Mouse (Mus musculus) midbrain, embryonic 13.5 days (tissue): ENCODE results near the gene Pik3r3. TPM values are rescaled to one million over a fixed set of nuclear protein-coding genes. Genes with fewer than 3 reads are reported as not detected.

Experiments used
- ATAC-seq: fragments of 200-750 bp; cut with Nextera tagmentation; 2 replicates; pipeline ENCODE4 v1.8.0; 2017; ENCODE audit warnings: mild to moderate bottlenecking, moderate TSS enrichment, moderate library complexity
- H3K27ac ChIP-seq: fragments of 300-500 bp; sonication (generic); 2 replicates; pipeline ENCODE4 v1.5.1; 2015; ENCODE audit warnings: inconsistent platforms, mild to moderate bottlenecking, moderate library complexity
- H3K27me3 ChIP-seq: fragments of 300-500 bp; sonication (generic); 2 replicates; pipeline ENCODE4 v1.6.1; 2015; ENCODE audit warnings: mild to moderate bottlenecking, inconsistent platforms
- H3K36me3 ChIP-seq: fragments of 300-500 bp; sonication (generic); 2 replicates; pipeline ENCODE4 v1.6.1; 2015; ENCODE audit warnings: mild to moderate bottlenecking, inconsistent platforms
- H3K4me1 ChIP-seq: fragments of 300-500 bp; sonication (generic); replicated peaks from 2 replicates; pipeline ENCODE4 v1.6.1; 2015; ENCODE audit warnings: inconsistent platforms
- H3K4me2 ChIP-seq: fragments of 300-500 bp; sonication (generic); replicated peaks from 2 replicates; pipeline ENCODE4 v1.6.1; 2015; ENCODE audit warnings: moderate library complexity, mild to moderate bottlenecking, inconsistent platforms
- H3K4me3 ChIP-seq: fragments of 300-500 bp; sonication (generic); replicated peaks from 2 replicates; pipeline ENCODE4 v1.5.1; 2015; ENCODE audit warnings: mild to moderate bottlenecking, inconsistent platforms
- H3K9ac ChIP-seq: fragments of 300-500 bp; sonication (generic); replicated peaks from 2 replicates; pipeline ENCODE4 v1.6.1; 2015; ENCODE audit warnings: mild to moderate bottlenecking, inconsistent platforms
- H3K9me3 ChIP-seq: fragments of 300-500 bp; sonication (generic); 2 replicates; pipeline ENCODE4 v1.6.1; 2016; ENCODE audit warnings: mild to moderate bottlenecking, inconsistent platforms
- WGBS: fragments of 180-500 bp; shearing (Covaris S2); methylation state at CpG from one replicate; pipeline ENCODE4 v1.1.7; 2015; 5-methylcytosine and 5-hydroxymethylcytosine counted together
- polyA plus RNA-seq: library from polyadenylated mRNA; unstranded; fragments of >200 nt; fragmentation: Nextera tagmentation; extraction: Ambion mirVana; gene quantifications from 2 replicates; pipeline ENCODE4 v1.2.1, GENCODE M21; 2015

Gene Pik3r3
- polyA plus RNA-seq = 111 TPM in 2 replicates

- H3K27me3 ChIP-seq = no peaks in the 10 kb centered on the region
- H3K4me2 ChIP-seq = peak within 1 kb of the TSS; percentile 59
- H3K4me1 ChIP-seq = peaks cover 16% of the 10 kb centered on the region
- peak; percentile 99 for ATAC-seq
- no peaks in the 10 kb centered on the region for H3K9me3 ChIP-seq
- H3K9ac ChIP-seq = peak within 1 kb of the TSS; percentile 91
- H3K27ac ChIP-seq = peak within 1 kb of the TSS; percentile 100
- under 1% methylated on average over 51 of the region's 53 CpGs for WGBS
- no peaks in the 10 kb centered on the region for H3K36me3 ChIP-seq
- H3K4me3 ChIP-seq = peak within 1 kb of the TSS; percentile 76
Observed at GRCm38 (mm10) chr4:116221140-116221851, at the start of gene Pik3r3. Gene Pik3r3 (plus strand): TSS chr4:116221618.

- Histone ChIP-seq H3K9me3 (no peaks in the 10 kb centered on the region), H3K9ac (no peak within 1 kb of the TSS), H3K4me3 (no peak within 1 kb of the TSS), H3K27me3 (no peaks in the 10 kb centered on the region), H3K36me3 (no peaks in the 10 kb centered on the region), H3K27ac (no peak within 1 kb of the TSS), H3K4me2 (no peak within 1 kb of the TSS), H3K4me1 (peaks cover 33% of the 10 kb centered on the region)
- ATAC-seq = no peak
- WGBS = 89% methylated on average over 6 of the region's 6 CpGs
Observed at GRCm38 (mm10) chr4:116173072-116173471, 48.3 kb upstream of the Pik3r3 start, which contains the start of the genes 1700042G07Rik and Gm49337. Gene 1700042G07Rik (plus strand): TSS chr4:116173372. Gene Gm49337 (plus strand): TSS chr4:116173384.

GRCm38 (mm10) chr4:116173752-116174151 is 47.7 kb upstream of the Pik3r3 start:
- Histone ChIP-seq H3K4me1 (peaks cover 33% of the 10 kb centered on the region), H3K27me3 (no peaks in the 10 kb centered on the region), H3K9ac (no peak overlapping the region), H3K36me3 (no peaks in the 10 kb centered on the region), H3K9me3 (no peaks in the 10 kb centered on the region), H3K27ac (no peak overlapping the region), H3K4me3 (no peak overlapping the region), H3K4me2 (no peak overlapping the region)
- no peak for ATAC-seq
- 94% methylated on average over 4 of the region's 4 CpGs for WGBS

GRCm38 (mm10) chr4:116174466-116175116 is 46.8 kb upstream of the Pik3r3 start:
- 42% methylated on average over 6 of the region's 6 CpGs for WGBS

DNA sequence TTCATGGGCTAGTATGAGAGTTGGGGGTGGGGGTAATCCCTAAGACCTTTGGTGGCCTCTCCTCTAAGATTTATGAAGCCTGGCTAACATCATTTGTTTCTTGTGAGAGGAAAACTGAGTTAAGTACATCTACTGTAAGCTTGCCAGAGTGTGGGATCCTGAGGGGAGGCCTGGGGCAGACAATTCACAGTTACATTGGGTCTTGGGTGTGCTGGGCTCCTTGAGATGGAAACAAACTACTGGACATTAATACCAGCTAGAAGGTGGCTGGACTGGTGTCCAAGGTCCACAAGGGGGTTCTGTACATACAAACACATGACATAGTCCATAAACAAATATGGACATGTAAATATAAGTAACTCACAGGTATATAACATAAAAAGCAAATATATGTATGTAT is 46.3 kb upstream of the Pik3r3 start:
- no peaks in the 10 kb centered on the region for H3K27me3 ChIP-seq
- H3K27ac ChIP-seq = no peak overlapping the region
- no peaks in the 10 kb centered on the region for H3K36me3 ChIP-seq
- H3K4me2 ChIP-seq = no peak overlapping the region
- H3K9me3 ChIP-seq = no peaks in the 10 kb centered on the region
- H3K9ac ChIP-seq = no peak overlapping the region
- H3K4me3 ChIP-seq = no peak overlapping the region
- H3K4me1 ChIP-seq = peaks cover 33% of the 10 kb centered on the region
- no peak for ATAC-seq

More at GRCm38 (mm10) chr4:116174466-116175116, 46.8 kb upstream of the Pik3r3 start:
- H3K4me2 ChIP-seq = no peak overlapping the region
- no peaks in the 10 kb centered on the region for H3K9me3 ChIP-seq
- H3K9ac ChIP-seq = no peak overlapping the region
- H3K27me3 ChIP-seq = no peaks in the 10 kb centered on the region
- ATAC-seq = no peak
- H3K36me3 ChIP-seq = no peaks in the 10 kb centered on the region
- peaks cover 33% of the 10 kb centered on the region for H3K4me1 ChIP-seq
- no peak overlapping the region for H3K4me3 ChIP-seq
- H3K27ac ChIP-seq = no peak overlapping the region

- no peak overlapping the region for H3K9ac ChIP-seq
- H3K4me3 ChIP-seq = no peak overlapping the region
- peaks cover 33% of the 10 kb centered on the region for H3K4me1 ChIP-seq
- no peak; the same call in 1 of the 2 replicates for ATAC-seq
- H3K27me3 ChIP-seq = no peaks in the 10 kb centered on the region
- 65% methylated on average over 7 of the region's 7 CpGs for WGBS
- H3K27ac ChIP-seq = peak overlapping the region; percentile 20
- no peaks in the 10 kb centered on the region for H3K9me3 ChIP-seq
- H3K4me2 ChIP-seq = no peak overlapping the region
- no peaks in the 10 kb centered on the region for H3K36me3 ChIP-seq
Observed at GRCm38 (mm10) chr4:116175711-116176542, 45.5 kb upstream of the Pik3r3 start.

DNA sequence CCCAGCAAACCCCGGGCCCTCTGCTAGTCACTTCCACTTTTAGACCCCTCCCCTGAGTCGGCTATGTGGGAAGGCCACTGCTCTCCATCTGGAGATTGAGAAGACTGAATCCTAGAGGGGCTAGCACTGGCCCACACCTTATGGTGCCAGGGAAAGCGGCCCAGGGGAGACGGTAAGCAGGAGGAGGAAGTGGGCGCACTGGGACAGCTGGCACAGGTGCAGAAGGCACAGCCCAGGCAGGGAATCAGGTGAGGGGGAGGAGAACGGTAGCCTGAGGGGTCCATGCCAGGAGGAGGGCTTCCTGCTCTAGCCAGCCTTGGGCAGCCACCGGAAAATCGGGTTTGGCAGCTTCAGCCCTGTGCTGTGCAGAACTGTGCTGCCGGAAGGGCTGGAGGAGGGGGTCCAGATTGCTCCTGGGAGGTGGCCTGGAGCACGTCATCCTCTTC is 44.9 kb upstream of the Pik3r3 start:
- no peaks in the 10 kb centered on the region for H3K27me3 ChIP-seq
- H3K36me3 ChIP-seq = no peaks in the 10 kb centered on the region
- 29% methylated on average over 10 of the region's 10 CpGs for WGBS
- peak; percentile 90 for ATAC-seq
- H3K9me3 ChIP-seq = no peaks in the 10 kb centered on the region
- no peak overlapping the region for H3K4me3 ChIP-seq
- H3K4me1 ChIP-seq = peaks cover 33% of the 10 kb centered on the region
- H3K4me2 ChIP-seq = peak overlapping the region; percentile 22
- peak overlapping the region; percentile 20 for H3K27ac ChIP-seq
- H3K9ac ChIP-seq = 0 out of 2 replicates have a peak overlapping the region, but pooled peaks have one; percentile 16

GRCm38 (mm10) chr4:116177140-116177539 is 44.3 kb upstream of the Pik3r3 start:
- Histone ChIP-seq H3K4me2 (peak overlapping the region; percentile 22), H3K9ac (peak overlapping the region; percentile 16; the same call in 1 of the 2 replicates), H3K4me3 (no peak overlapping the region), H3K27ac (no peak overlapping the region), H3K9me3 (no peaks in the 10 kb centered on the region), H3K36me3 (no peaks in the 10 kb centered on the region), H3K4me1 (peaks cover 33% of the 10 kb centered on the region), H3K27me3 (no peaks in the 10 kb centered on the region)
- no peak; the same call in 1 of the 2 replicates for ATAC-seq
- 30% methylated on average over 5 of the region's 5 CpGs for WGBS

GRCm38 (mm10) chr4:116182079-116182478 is 39.3 kb upstream of the Pik3r3 start:
- Histone ChIP-seq H3K27me3 (peaks cover 5% of the 10 kb centered on the region; the same call in 1 of the 2 replicates), H3K4me3 (no peak overlapping the region), H3K36me3 (no peaks in the 10 kb centered on the region), H3K27ac (no peak overlapping the region), H3K4me1 (peaks cover 13% of the 10 kb centered on the region), H3K9ac (no peak overlapping the region), H3K4me2 (no peak overlapping the region), H3K9me3 (no peaks in the 10 kb centered on the region)
- WGBS = 26% methylated on average over 3 of the region's 3 CpGs
- ATAC-seq = no peak

GRCm38 (mm10) chr4:116182745-116183144 is 38.7 kb upstream of the Pik3r3 start:
- peak overlapping the region; percentile 55 for H3K9ac ChIP-seq
- no peaks in the 10 kb centered on the region for H3K36me3 ChIP-seq
- peak overlapping the region; percentile 45 for H3K4me2 ChIP-seq
- H3K4me3 ChIP-seq = 0 out of 2 replicates have a peak overlapping the region, but pooled peaks have one; percentile 4
- no peak overlapping the region for H3K27ac ChIP-seq
- no peaks in the 10 kb centered on the region for H3K9me3 ChIP-seq
- no peak for ATAC-seq
- H3K4me1 ChIP-seq = peaks cover 9% of the 10 kb centered on the region; the same call in 1 of the 2 replicates
- peaks cover 5% of the 10 kb centered on the region; the same call in 1 of the 2 replicates for H3K27me3 ChIP-seq
- 2% methylated on average over 12 of the region's 12 CpGs for WGBS

DNA sequence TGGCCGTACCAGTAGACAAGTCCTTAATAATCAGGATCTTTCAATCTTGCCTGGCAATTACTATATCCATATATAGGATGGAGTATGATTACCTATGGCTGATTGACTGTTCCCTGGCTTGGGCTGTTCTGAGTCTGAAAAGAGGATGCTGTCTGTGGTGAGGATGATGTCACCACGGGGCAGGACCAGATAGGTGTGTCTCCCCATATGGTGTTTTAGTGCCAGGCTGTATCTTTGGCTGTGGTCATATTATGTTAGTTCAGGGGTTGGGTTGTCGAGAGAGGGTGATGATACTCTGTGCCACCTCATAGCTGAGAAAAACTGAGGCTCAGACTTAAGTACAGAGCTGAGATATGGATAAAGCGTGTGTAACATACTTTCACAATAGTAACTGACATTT is 36.3 kb upstream of the Pik3r3 start:
- Histone ChIP-seq H3K27ac (no peak overlapping the region), H3K9me3 (no peaks in the 10 kb centered on the region), H3K9ac (no peak overlapping the region), H3K27me3 (peaks cover 5% of the 10 kb centered on the region; the same call in 1 of the 2 replicates), H3K4me3 (no peak overlapping the region), H3K4me2 (no peak overlapping the region), H3K36me3 (no peaks in the 10 kb centered on the region), H3K4me1 (peaks cover 9% of the 10 kb centered on the region; the same call in 1 of the 2 replicates)
- no peak for ATAC-seq
- WGBS = 93% methylated on average over 4 of the region's 4 CpGs
